Mouse (Mus musculus): ENCODE data around the gene Gfra1. TPM values are rescaled to one million over a fixed set of nuclear protein-coding genes. Genes with fewer than 3 reads are reported as not detected.

Gene Gfra1
- polyA plus RNA-seq, 1 experiment from 2014 or later: 3.2 TPM

DNA sequence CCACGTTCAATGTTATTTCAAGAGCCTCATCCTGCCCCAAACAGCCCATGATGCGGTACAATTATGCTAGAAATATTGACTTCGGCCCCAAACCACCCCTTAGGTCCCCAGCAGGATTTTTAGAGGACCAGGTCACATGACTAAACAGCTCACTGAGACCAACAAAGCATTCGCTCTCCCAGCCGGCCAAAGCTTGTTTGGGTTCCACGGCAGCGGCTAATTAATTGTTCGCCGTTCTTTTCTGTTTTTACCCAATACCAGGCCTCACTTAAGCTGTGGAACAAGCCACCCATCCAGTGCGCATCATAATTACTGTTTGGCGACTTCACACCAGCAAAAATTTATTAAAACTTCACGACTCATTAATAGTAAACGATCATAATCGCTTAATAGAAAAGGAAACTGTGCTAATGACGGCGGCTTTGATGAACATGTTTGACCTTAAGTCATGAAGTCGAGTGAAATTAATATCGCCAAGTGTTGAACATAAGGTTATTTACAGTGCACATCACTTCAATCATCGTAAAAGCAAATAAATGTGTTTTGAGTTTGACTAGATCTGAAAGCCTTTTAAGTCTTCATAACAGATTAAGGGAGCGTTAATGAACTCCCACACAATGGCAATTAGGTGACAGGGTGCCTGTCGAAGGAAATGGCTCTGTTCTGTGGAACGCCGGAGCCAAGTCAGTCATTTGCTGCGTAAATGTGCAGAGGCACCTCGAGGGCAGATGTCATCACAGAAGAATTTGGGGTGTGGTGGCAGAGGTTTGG lies 235.5 kb downstream of the Gfra1 start:
- H3K9me3 ChIP-seq (ENCODE audit: control insufficient read depth, low read length): no peaks in the 10 kb centered on the region
- H3K9ac ChIP-seq (ENCODE audit: low read length): no peak overlapping the region
- H3K36me3 ChIP-seq (ENCODE audit: control insufficient read depth, insufficient read depth, low read length): no peaks in the 10 kb centered on the region
- no peak overlapping the region for H3K27ac ChIP-seq (replicated peaks in 1 of 2; ENCODE audit: control insufficient read depth in 1 of 2, insufficient read depth in 1 of 2, low read depth in 2 of 2, low read length in 2 of 2)
- no peak overlapping the region for H3K4me2 ChIP-seq (ENCODE audit: low read length)
- no peak for ATAC-seq (ENCODE audit: insufficient number of reproducible peaks, insufficient read depth, low FRiP score, low read depth)
- WGBS: 80% methylated on average over 25 of the region's 25 CpGs
- no peaks in the 10 kb centered on the region for H3K4me1 ChIP-seq (ENCODE audit: control insufficient read depth in 2 of 2, insufficient read depth in 2 of 2, low read length in 2 of 2)
- H3K4me3 ChIP-seq (ENCODE audit: control insufficient read depth in 1 of 2, insufficient read depth in 1 of 2, low read depth in 1 of 2, low read length in 2 of 2): no peak overlapping the region
- H3K27me3 ChIP-seq (ENCODE audit: control insufficient read depth, insufficient read depth, low read length): no peaks in the 10 kb centered on the region; the same call in 1 of the 2 replicates

DNA sequence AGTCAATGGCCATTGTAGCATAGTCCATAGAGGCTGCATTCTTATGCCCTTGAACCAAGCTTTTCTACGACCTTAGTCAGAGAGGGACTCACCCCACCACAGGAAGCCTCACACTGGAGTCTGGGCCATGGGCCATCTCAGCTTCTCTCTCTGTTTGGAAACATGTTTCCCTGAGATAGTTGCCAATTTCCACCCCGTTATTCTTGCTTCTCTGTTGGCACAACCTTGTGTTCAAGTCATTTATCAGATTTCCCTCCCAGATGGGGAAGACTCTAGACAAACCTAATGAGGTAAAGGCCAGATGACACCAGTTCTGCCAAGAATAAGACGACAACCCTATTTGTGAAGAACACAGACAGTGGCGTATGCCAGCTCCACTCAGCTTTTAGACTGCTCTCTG lies 238.1 kb downstream of the Gfra1 start:
- WGBS: 75% methylated on average over 4 of the region's 4 CpGs
- Histone ChIP-seq H3K4me2 (ENCODE audit: low read length) (no peak overlapping the region), H3K27ac (replicated peaks in 1 of 2; ENCODE audit: control insufficient read depth in 1 of 2, insufficient read depth in 1 of 2, low read depth in 2 of 2, low read length in 2 of 2) (no peak overlapping the region), H3K9ac (ENCODE audit: low read length) (no peak overlapping the region), H3K4me1 (ENCODE audit: control insufficient read depth in 2 of 2, insufficient read depth in 2 of 2, low read length in 2 of 2) (no peaks in the 10 kb centered on the region), H3K4me3 (ENCODE audit: control insufficient read depth in 1 of 2, insufficient read depth in 1 of 2, low read depth in 1 of 2, low read length in 2 of 2) (no peak overlapping the region), H3K27me3 (ENCODE audit: control insufficient read depth, insufficient read depth, low read length) (no peaks in the 10 kb centered on the region; the same call in 1 of the 2 replicates), H3K36me3 (ENCODE audit: control insufficient read depth, insufficient read depth, low read length) (no peaks in the 10 kb centered on the region), H3K9me3 (ENCODE audit: control insufficient read depth, low read length) (no peaks in the 10 kb centered on the region)
- no peak for ATAC-seq (ENCODE audit: insufficient number of reproducible peaks, insufficient read depth, low FRiP score, low read depth)

DNA sequence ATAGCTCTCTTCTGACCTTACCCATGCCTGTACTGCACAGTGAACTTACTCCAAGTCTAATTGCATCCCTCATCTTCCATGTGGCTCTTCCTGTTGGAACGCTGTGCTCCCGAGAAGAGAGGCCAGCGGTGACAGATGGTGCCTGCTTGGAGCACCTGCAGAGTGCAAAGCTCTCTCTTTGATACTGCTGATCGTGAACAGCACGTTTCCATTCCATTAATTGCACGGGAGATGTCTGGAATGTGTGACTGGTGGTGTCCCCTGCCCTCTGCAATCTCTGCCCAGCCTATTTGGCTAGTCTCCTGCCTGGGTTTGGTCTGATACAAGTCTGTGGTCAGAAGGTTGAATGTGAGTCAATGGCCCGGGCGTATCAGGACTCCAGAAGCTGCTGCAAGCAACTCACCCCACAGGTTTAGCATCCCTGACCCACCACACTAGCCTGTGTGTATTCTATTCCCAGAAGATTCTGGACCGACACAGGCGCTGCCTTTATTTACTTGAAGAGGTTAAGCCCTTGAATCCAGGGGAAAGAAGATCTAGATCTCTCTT lies 249.1 kb downstream of the Gfra1 start:
- Histone ChIP-seq H3K4me1 (ENCODE audit: control insufficient read depth in 2 of 2, insufficient read depth in 2 of 2, low read length in 2 of 2) (no peaks in the 10 kb centered on the region), H3K9ac (ENCODE audit: low read length) (no peak overlapping the region), H3K4me3 (ENCODE audit: control insufficient read depth in 1 of 2, insufficient read depth in 1 of 2, low read depth in 1 of 2, low read length in 2 of 2) (no peak overlapping the region), H3K9me3 (ENCODE audit: control insufficient read depth, low read length) (no peaks in the 10 kb centered on the region), H3K27me3 (ENCODE audit: control insufficient read depth, insufficient read depth, low read length) (0 out of 2 replicates have a peak, but pooled peaks cover 5% of the 10 kb centered on the region), H3K27ac (replicated peaks in 1 of 2; ENCODE audit: control insufficient read depth in 1 of 2, insufficient read depth in 1 of 2, low read depth in 2 of 2, low read length in 2 of 2) (no peak overlapping the region), H3K36me3 (ENCODE audit: control insufficient read depth, insufficient read depth, low read length) (no peaks in the 10 kb centered on the region), H3K4me2 (ENCODE audit: low read length) (no peak overlapping the region)
- no peak for ATAC-seq (ENCODE audit: insufficient number of reproducible peaks, insufficient read depth, low FRiP score, low read depth)
- WGBS: 67% methylated on average over 10 of the region's 10 CpGs

DNA sequence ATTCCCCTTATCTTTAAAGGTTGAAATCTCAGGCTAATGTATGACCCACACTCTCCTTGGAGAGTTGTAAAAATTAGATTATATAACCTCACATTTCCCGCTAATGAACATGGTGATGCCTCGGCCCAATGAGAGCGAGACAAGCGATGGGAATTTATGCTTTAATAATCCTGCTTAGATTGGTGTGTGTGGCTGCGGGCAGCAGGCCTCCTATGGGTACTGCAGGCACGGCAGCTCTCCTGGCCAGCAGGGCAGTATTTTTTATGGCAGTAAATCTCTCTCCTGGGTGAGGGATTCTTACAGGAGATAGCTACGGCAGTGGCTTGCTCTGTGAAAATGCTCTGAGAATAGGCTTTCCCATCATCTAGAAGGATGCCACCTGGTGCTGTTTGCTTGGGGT lies 250.2 kb downstream of the Gfra1 start:
- Histone ChIP-seq H3K9ac (ENCODE audit: low read length) (no peak overlapping the region), H3K36me3 (ENCODE audit: control insufficient read depth, insufficient read depth, low read length) (no peaks in the 10 kb centered on the region), H3K27me3 (ENCODE audit: control insufficient read depth, insufficient read depth, low read length) (peaks cover 7% of the 10 kb centered on the region; the same call in 1 of the 2 replicates), H3K4me3 (ENCODE audit: control insufficient read depth in 1 of 2, insufficient read depth in 1 of 2, low read depth in 1 of 2, low read length in 2 of 2) (no peak overlapping the region), H3K27ac (replicated peaks in 1 of 2; ENCODE audit: control insufficient read depth in 1 of 2, insufficient read depth in 1 of 2, low read depth in 2 of 2, low read length in 2 of 2) (no peak overlapping the region), H3K4me1 (ENCODE audit: control insufficient read depth in 2 of 2, insufficient read depth in 2 of 2, low read length in 2 of 2) (no peaks in the 10 kb centered on the region), H3K4me2 (ENCODE audit: low read length) (no peak overlapping the region), H3K9me3 (ENCODE audit: control insufficient read depth, low read length) (no peaks in the 10 kb centered on the region)
- 89% methylated on average over 7 of the region's 7 CpGs for WGBS
- no peak for ATAC-seq (ENCODE audit: insufficient number of reproducible peaks, insufficient read depth, low FRiP score, low read depth)

DNA sequence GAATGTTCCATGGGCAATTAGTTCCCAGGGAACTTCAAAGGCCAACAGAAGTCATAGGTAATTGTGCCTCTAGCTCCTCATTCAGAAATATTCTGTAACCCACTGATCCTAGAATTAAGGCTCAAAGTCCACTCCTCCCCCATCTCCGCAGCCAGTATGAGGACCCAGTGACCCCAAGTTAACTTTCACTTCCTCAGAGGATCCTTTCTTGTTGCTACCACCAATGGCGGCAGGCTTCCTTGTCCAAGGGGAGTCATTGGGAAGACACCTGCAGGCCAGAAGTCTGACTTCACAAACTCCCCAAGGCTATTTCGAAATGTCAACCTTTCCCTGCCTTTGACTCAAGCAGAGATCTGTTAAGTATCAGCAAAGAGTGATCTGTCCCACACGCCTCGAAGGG lies 253.1 kb downstream of the Gfra1 start:
- ATAC-seq (ENCODE audit: insufficient number of reproducible peaks, insufficient read depth, low FRiP score, low read depth): no peak
- Histone ChIP-seq H3K9ac (ENCODE audit: low read length) (no peak overlapping the region), H3K4me2 (ENCODE audit: low read length) (no peak overlapping the region), H3K36me3 (ENCODE audit: control insufficient read depth, insufficient read depth, low read length) (no peaks in the 10 kb centered on the region), H3K9me3 (ENCODE audit: control insufficient read depth, low read length) (no peaks in the 10 kb centered on the region), H3K27ac (replicated peaks in 1 of 2; ENCODE audit: control insufficient read depth in 1 of 2, insufficient read depth in 1 of 2, low read depth in 2 of 2, low read length in 2 of 2) (no peak overlapping the region), H3K27me3 (ENCODE audit: control insufficient read depth, insufficient read depth, low read length) (peaks cover 11% of the 10 kb centered on the region; the same call in 1 of the 2 replicates), H3K4me3 (ENCODE audit: control insufficient read depth in 1 of 2, insufficient read depth in 1 of 2, low read depth in 1 of 2, low read length in 2 of 2) (no peak overlapping the region), H3K4me1 (ENCODE audit: control insufficient read depth in 2 of 2, insufficient read depth in 2 of 2, low read length in 2 of 2) (no peaks in the 10 kb centered on the region)
- 77% methylated on average over 5 of the region's 5 CpGs for WGBS

DNA sequence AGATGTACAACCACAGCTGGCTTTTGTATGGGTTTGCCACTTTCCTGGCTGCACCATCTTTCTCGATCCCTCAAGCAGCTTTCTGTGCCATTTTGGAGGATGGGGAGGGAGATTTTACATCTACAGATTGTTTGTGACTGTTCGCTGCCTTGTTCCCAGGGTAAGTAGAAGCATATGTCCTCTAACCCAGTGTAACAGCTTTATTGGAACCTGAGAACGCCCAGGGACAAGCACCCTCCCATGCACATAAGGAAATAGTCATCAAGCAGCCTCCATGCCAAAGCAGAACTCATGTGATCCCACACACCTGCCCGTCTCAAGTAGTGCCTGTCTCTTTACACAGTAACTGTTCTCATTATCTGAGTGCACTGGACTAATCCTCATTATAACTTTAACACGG lies 256.0 kb downstream of the Gfra1 start:
- Histone ChIP-seq H3K4me2 (ENCODE audit: low read length) (no peak overlapping the region), H3K9ac (ENCODE audit: low read length) (no peak overlapping the region), H3K9me3 (ENCODE audit: control insufficient read depth, low read length) (no peaks in the 10 kb centered on the region), H3K27me3 (ENCODE audit: control insufficient read depth, insufficient read depth, low read length) (peaks cover 20% of the 10 kb centered on the region), H3K4me1 (ENCODE audit: control insufficient read depth in 2 of 2, insufficient read depth in 2 of 2, low read length in 2 of 2) (0 out of 4 replicates have a peak, but pooled peaks cover 0 to under 1% of the 10 kb centered on the region in 2 experiments), H3K4me3 (ENCODE audit: control insufficient read depth in 1 of 2, insufficient read depth in 1 of 2, low read depth in 1 of 2, low read length in 2 of 2) (no peak overlapping the region), H3K27ac (replicated peaks in 1 of 2; ENCODE audit: control insufficient read depth in 1 of 2, insufficient read depth in 1 of 2, low read depth in 2 of 2, low read length in 2 of 2) (no peak overlapping the region), H3K36me3 (ENCODE audit: control insufficient read depth, insufficient read depth, low read length) (no peaks in the 10 kb centered on the region)
- ATAC-seq (ENCODE audit: insufficient number of reproducible peaks, insufficient read depth, low FRiP score, low read depth): no peak
- WGBS: 82% methylated on average over 5 of the region's 5 CpGs

DNA sequence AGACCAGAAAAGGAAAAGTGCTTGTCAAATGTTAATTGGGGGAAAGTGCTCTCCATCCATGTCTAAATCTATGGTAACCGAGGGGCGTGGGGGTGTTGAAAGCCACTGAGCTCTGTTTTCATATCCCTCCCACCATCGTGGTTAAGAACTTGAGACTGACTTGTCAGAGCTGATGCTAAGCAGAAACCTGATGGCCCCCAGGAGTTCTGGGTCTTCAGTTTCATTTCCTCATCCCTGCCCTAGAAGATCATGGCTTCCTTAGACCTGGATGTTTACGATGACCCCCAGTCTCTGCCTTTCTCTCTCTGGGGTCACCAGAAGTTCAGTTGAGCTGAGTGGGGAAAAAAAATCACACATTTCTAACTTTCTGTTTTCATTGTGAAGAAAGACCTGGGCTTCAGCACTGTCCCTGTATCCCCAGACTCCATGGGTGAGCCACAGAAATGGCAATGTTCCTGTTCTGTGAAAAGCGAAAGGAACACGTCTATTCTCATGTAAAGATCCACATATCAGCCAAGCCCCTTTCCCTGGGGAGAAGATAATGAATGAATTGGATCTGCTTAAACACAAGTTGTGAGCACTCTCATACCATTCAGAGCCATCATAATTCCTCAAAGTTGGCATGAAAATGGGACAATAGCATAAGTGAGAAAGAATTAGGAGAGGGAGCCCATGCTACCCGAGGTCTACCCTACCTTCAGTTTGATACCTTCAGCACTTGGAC lies 261.8 kb downstream of the Gfra1 start:
- H3K36me3 ChIP-seq (ENCODE audit: control insufficient read depth, insufficient read depth, low read length): no peaks in the 10 kb centered on the region
- H3K27me3 ChIP-seq (ENCODE audit: control insufficient read depth, insufficient read depth, low read length): peaks cover 15% of the 10 kb centered on the region
- no peak overlapping the region for H3K4me2 ChIP-seq (ENCODE audit: low read length)
- H3K9me3 ChIP-seq (ENCODE audit: control insufficient read depth, low read length): no peaks in the 10 kb centered on the region
- H3K4me3 ChIP-seq (ENCODE audit: control insufficient read depth in 1 of 2, insufficient read depth in 1 of 2, low read depth in 1 of 2, low read length in 2 of 2): no peak overlapping the region
- peaks cover 9 to 11% of the 10 kb centered on the region in 2 experiments; a peak in 3 of 4 replicates for H3K4me1 ChIP-seq (ENCODE audit: control insufficient read depth in 2 of 2, insufficient read depth in 2 of 2, low read length in 2 of 2)
- ATAC-seq (ENCODE audit: insufficient number of reproducible peaks, insufficient read depth, low FRiP score, low read depth): no peak
- 34% methylated on average over 7 of the region's 7 CpGs for WGBS
- no peak overlapping the region for H3K9ac ChIP-seq (ENCODE audit: low read length)
- no peak overlapping the region for H3K27ac ChIP-seq (replicated peaks in 1 of 2; ENCODE audit: control insufficient read depth in 1 of 2, insufficient read depth in 1 of 2, low read depth in 2 of 2, low read length in 2 of 2)
